Comparison of ENCODE assay signal across 11 mouse cellular contexts in genomic region chr16:97098508-97098907, GRCm38 (mm10).
DNase-seq lines count a peak whose midpoint lies in the region; ATAC-seq lines count a peak whose summit lies in the region.
"Had no signal": no experiment of that assay in that cellular context is flagged by ENCODE, and none has a peak within 500 bp of the region (broad histone marks: within the 10 kb centered on the region; RNA-seq: fewer than 3 reads in every experiment).

No protein-coding gene starts in this region.

- no peaks in the 10 kb centered on the region for H3K27me3 ChIP-seq in hindbrain, embryonic 13.5 days
- no peaks in the 10 kb centered on the region for H3K27me3 ChIP-seq in midbrain, embryonic 16.5 days (ENCODE audit: control insufficient read depth, insufficient read depth, low read depth, low read length)

- ATAC-seq in hindbrain, embryonic 13.5 days (ENCODE audit: low FRiP score) = peak; percentile 82
- ATAC-seq in midbrain, embryonic 16.5 days = peak; percentile 71

- 29% methylated on average over 5 of the region's 5 CpGs for WGBS in hindbrain, embryonic 13.5 days
- WGBS in midbrain, embryonic 16.5 days = 31% methylated on average over 5 of the region's 5 CpGs

- no peak overlapping the region for H3K9ac ChIP-seq in hindbrain, embryonic 13.5 days
- H3K9ac ChIP-seq in midbrain, embryonic 16.5 days (ENCODE audit: low read depth, low read length) = no peak overlapping the region
- H3K9ac ChIP-seq: limb, embryonic 15.5 days had no signal

- peak; percentile 16 to 39 for DNase-seq in frontal cortex, postnatal 36 days (ENCODE audit: low spot score in 2 of 2)
- no peak for DNase-seq in frontal cortex, postnatal 25 days (ENCODE audit: low spot score in 2 of 2)
- DNase-seq in embryo, embryonic 10.5 days (ENCODE audit: low spot score) = peak; percentile 28
- DNase-seq in lung, postnatal 14 days = no peak
- no peak for DNase-seq in adrenal gland, adult (ENCODE audit: inconsistent age in 2 of 2, low spot score in 1 of 2)
- DNase-seq in gastrocnemius, adult 18-20 months (ENCODE audit: low spot score) = no peak
- DNase-seq: adrenal gland, postnatal 36 days; gastrocnemius, adult 2 months had no signal

- peak overlapping the region; percentile 61 for H3K27ac ChIP-seq in hindbrain, embryonic 13.5 days
- H3K27ac ChIP-seq in midbrain, embryonic 16.5 days (ENCODE audit: low read length) = peak overlapping the region; percentile 43
- H3K27ac ChIP-seq: gastrocnemius, adult 2 months; limb, embryonic 15.5 days had no signal

- H3K9me3 ChIP-seq in hindbrain, embryonic 13.5 days = no peaks in the 10 kb centered on the region
- H3K9me3 ChIP-seq in midbrain, embryonic 16.5 days (replicated peaks; ENCODE audit: control insufficient read depth, low read length, poor library complexity, severe bottlenecking) = no peaks in the 10 kb centered on the region
- H3K9me3 ChIP-seq: limb, embryonic 15.5 days had no signal

- H3K4me2 ChIP-seq in hindbrain, embryonic 13.5 days = no peak overlapping the region
- no peak overlapping the region; the same call in 1 of the 2 replicates for H3K4me2 ChIP-seq in midbrain, embryonic 16.5 days (ENCODE audit: low read length)
- H3K4me2 ChIP-seq: limb, embryonic 15.5 days had no signal

- H3K36me3 ChIP-seq in hindbrain, embryonic 13.5 days = no peaks in the 10 kb centered on the region
- H3K36me3 ChIP-seq in midbrain, embryonic 16.5 days (ENCODE audit: control insufficient read depth, insufficient read depth, low read length) = no peaks in the 10 kb centered on the region
- H3K36me3 ChIP-seq: limb, embryonic 15.5 days had no signal

- H3K4me1 ChIP-seq in hindbrain, embryonic 13.5 days (replicated peaks) = peaks cover 33% of the 10 kb centered on the region
- peaks cover 24% of the 10 kb centered on the region for H3K4me1 ChIP-seq in midbrain, embryonic 16.5 days (ENCODE audit: control insufficient read depth, insufficient read depth, low read length)

- no peak overlapping the region for H3K4me3 ChIP-seq in hindbrain, embryonic 13.5 days
- H3K4me3 ChIP-seq in midbrain, embryonic 16.5 days (ENCODE audit: low read depth, low read length) = no peak overlapping the region
- H3K4me3 ChIP-seq: gastrocnemius, adult 2 months; limb, embryonic 15.5 days had no signal

Comparison
In these comparisons a context has a peak if more than half of its experiments do, and no peak if none do; other contexts are left out.
1. DNase-seq: peak in frontal cortex, postnatal 36 days (2 of 2) and embryo, embryonic 10.5 days (single experiment); none in frontal cortex, postnatal 25 days (0 of 2), lung, postnatal 14 days (single experiment), adrenal gland, adult (0 of 2) and gastrocnemius, adult 18-20 months (single experiment).